Mouse (Mus musculus) frontal cortex, adult 2 months (tissue): ENCODE results near the gene Nck1. TPM values are rescaled to one million over a fixed set of nuclear protein-coding genes. Genes with fewer than 3 reads are reported as not detected.

Source experiments
- DNase-seq, 2 experiments: peaks; one replicate each; pipeline ENCODE4 v3.0.0; 2022; ENCODE audit warnings: low spot score in 1 of 2; ENCODE audit errors: extremely low spot score in 1 of 2
- polyA plus RNA-seq: library from polyadenylated mRNA; depleted of rRNA; stranded (reverse); fragments of >200 nt; gene quantifications from 2 replicates; pipeline ENCODE4 v1.2.3, GENCODE M21; 2012; rRNA removed

Nck1 gene
- 28.0 and 31.8 TPM in 2 replicates for polyA plus RNA-seq

DNA sequence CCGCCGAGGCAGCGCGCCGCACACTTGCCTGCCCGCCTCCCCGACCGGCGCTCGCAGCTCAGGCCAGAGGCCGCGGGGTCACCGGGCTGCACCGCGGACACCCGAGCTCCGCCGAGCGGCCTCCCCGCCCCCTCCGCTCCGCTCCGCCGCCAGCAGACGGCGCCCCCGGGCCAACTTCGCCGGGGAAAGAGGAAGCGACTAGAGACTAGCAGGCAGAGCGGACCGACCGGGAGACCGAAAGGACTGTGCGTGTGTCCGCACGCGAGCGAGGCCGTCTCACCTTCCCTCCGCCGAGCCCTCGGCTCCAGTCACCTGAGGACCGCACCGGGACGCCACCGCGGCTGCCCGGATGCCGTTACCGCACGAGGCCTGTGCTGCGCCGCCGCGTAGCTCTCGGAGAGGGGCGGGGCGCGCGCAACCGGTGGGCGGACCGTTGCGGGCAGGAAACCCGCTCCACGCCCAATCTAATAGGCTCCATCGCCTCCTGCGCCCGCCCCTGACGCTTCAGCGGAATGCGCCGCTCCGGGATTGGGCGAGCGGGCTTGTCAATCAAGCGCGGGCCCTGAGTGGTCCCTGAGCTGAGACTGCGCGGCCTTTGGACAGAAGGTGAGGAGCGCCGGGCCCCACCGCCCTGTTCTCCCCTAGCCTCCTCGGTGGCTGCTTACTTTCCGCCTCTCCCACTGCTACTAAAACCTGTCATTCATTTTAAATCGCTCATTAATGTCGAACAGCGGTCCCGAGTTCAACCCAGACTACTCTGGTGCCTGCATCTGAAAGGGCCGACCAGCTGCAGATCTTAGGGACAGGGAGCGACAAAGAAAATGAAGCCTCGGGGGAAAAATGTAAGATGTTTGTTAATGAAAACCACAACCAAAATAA is at the start of gene Nck1:
TSS of gene Nck1 (minus strand) at position 420 of the 879 bp plus-strand sequence.
- DNase-seq = peak; percentile 98 to 99

- DNase-seq = no peak
These were observed 44.5 kb upstream of the Nck1 start for GRCm38 (mm10) chr9:100590462-100590861.

DNA sequence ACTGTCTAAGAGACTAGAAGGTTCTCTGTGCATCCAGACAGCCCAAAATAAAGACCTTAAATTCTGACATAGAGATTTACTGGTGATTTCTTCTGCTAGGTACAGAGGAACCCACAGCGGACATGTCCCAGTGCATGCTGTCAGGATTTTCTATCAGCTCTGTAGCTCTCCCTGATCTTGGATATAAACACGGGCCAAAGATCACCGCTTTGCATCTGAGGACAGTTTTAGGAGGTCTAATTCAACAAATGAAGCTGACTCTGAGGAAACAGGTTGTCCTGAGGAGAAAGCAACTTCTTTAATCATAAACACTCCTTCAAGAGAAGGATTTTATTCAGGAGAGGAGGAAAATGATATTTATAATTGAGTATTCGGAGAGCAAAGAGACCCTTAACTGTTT is 38.1 kb upstream of the Nck1 start:
- DNase-seq = no peak

DNA sequence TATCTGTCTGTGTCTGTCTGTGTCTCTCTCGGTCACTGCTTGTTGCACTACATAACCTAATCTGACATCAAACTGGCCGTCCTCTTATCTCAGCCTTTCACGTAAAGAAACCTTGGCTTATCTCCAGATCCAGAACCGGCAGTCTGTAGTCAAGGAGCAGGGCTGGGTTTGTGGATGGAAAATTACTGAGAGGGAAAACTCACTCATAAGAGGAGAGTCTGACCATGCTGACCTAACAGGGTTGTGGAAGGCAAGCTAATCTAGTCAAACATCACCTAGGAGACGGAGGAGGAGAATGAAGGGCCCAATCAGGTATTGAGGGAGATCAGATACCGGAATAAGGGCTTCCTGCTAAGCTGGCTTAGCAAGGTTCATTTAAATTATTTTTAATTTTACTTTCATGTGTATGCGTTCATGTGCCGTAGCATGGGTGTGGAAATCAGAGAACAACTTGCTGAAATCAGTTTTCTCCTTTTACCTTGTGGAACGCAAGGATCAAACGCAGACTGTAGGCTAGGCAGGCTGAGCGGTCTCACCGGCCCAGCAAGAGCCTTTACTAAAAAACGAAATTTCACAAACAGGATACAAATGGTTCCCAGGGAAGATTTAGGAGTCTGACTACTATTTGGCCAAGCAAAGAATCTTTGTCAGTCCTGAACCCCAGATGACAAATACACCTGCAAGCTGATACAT is 37.1 kb upstream of the Nck1 start:
- DNase-seq = no peak

- no peak for DNase-seq
These were observed 35.9 kb upstream of the Nck1 start for GRCm38 (mm10) chr9:100581543-100582492.

DNA sequence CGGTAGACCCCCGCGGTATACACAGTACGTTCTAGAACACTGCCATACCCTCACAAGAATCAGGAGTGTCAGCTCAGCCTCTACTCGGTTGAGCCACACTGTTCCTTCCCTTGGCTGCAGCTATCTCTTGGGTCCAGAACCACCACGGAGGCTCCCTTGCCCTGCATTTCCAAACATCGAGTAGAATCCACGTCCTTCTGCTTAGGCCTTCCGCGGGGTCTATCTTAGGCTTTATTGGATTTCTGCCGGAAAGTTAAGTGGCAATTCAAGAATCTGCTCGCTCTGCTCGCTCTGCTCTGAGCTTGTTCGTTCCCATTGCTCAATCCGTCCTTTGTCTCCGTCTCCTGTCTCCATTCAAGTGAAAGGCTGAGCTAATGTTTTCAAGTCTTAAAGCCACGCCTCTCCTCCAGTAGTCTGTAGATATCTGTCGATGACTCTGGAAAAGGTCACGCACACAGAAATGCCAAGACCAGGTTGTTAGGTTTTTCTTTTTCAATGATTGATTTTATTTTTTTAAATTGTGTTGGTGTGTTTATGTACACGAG is 34.3 kb upstream of the Nck1 start:
- DNase-seq = no peak

- no peak for DNase-seq
These were observed 28.0 kb upstream of the Nck1 start for GRCm38 (mm10) chr9:100573942-100574341.

GRCm38 (mm10) chr9:100573300-100573699 is 27.4 kb upstream of the Nck1 start:
- peak in 1 of 2 experiments; percentile 8 for DNase-seq

GRCm38 (mm10) chr9:100571511-100571910 is 25.6 kb upstream of the Nck1 start:
- no peak for DNase-seq

- peak in 1 of 2 experiments; percentile 28 for DNase-seq
These were observed 24.8 kb upstream of the Nck1 start, which contains the start of gene Slc35g2 for GRCm38 (mm10) chr9:100570626-100571233. Gene Slc35g2 (minus strand): TSS chr9:100571090.

DNA sequence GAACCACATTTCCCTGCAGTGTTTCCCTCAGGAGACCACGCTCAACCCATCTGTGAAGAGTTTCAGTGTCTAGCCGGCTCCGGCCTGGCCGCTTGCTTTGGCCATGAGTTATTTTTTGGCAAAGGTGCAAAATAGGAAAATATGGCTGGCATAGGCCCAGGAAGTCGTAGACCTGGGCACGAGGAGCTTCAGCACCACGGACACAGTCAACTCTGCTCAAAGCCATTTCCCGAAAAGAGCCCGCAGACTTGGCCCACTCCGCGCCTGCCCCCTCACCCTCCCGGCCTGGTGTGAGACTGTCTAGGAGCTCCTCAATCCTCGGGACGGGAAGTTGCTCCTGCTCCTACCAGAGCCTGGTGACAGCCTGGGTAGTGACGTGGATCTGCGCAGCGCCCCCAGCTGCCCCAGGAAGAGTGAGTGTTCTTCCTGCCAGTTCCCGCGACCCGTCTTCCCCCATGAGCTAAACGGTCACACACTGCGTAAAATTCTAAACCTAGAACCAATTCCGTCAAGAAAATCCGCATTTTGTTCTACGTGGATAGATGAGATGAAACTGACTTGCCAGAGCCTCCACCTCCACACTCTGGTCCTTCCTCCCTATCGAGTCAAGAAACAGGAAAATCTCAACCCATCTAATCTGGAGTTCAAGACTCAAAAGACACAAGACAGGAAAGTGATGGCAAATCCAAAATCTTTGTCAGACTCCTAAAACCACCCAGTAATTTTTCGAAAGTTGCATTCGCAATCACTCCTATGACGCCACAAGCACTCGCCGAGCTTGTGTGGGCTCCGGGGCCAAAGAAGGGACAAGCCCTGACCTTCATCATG is 24.1 kb upstream of the Nck1 start:
- DNase-seq = peak in 1 of 2 experiments; percentile 58

- DNase-seq = peak in 1 of 2 experiments; percentile 56
These were observed 14.4 kb upstream of the Nck1 start for GRCm38 (mm10) chr9:100560251-100560890.

- DNase-seq = no peak
These were observed 13.1 kb upstream of the Nck1 start for GRCm38 (mm10) chr9:100558991-100559390.

GRCm38 (mm10) chr9:100558023-100558573 is 12.2 kb upstream of the Nck1 start:
- no peak for DNase-seq

DNA sequence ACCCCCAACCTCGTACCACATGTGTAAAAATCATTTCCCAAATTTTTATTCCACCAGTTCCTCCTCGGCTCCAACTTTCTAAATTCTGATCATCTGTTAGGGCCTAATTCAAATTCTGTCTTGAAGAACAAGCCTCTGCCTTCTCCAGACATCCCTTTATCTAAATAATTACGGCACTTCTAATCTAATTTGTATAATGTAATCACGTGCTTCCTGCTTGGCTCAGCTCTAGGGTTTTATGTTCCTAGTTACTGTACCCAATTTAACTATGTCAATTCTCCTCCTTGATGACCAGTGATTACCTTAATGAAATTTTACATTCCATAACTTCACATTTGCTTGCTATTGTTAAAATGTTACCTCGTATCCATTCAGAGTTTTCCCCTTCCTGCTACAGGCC is 9.8 kb upstream of the Nck1 start:
- DNase-seq = no peak

DNA sequence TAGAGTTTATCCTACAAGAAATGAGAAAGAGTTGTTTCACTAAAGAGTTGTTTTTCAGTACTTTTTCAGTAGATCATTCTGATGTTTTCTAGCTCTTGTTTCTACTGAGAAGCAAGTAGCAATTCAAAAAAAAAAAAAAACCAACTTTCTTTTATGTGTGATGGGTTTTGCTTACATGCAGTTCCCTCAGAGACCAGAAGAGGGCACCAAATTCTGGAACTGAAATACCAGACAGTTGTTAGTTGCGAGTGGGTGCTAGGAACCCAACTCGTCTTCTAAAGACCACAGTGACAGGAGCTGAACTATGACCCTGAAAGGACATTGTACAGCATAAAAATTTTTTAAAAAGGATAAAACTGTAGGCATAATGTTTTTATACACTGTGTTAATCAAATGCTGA is 2.4 kb upstream of the Nck1 start:
- no peak for DNase-seq

DNA sequence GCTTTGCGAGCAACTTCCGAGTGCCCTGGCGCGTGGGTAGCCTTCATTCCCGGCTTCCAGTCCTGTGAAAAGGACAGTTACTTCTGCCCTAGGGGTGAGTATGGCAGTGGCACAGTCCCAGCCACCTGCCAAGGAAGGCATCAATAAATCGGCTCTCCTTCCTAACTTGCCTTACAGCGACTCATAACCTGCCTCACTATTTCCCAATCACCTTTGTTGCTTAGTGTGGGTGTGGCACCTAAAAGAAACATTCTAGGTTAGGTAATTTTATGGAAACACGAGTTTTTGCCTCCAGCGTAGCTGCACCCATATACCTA is 618 bp upstream of the Nck1 start:
- no peak for DNase-seq

GRCm38 (mm10) chr9:100544948-100545714 is 803 bp downstream of the Nck1 start:
- no peak for DNase-seq
